Mouse (Mus musculus) gastrocnemius, postnatal 10 days (tissue): ENCODE results near the gene Cep41. TPM values are rescaled to one million over a fixed set of nuclear protein-coding genes. Genes with fewer than 3 reads are reported as not detected.

Source experiments
- DNase-seq: peaks from one replicate; pipeline ENCODE4 v3.0.0; 2021; ENCODE audit warnings: mixed read lengths
- long read RNA-seq, 2 experiments: library from polyadenylated mRNA; stranded (forward); transcript quantifications; one replicate each; pipeline ENCODE4 v2.0.0; 2021
- total RNA-seq, 2 experiments: library from RNA; stranded (reverse); gene quantifications; 2 replicates each; pipeline ENCODE4 v1.2.3; 2021

Cep41 gene
- 1 to 10 TPM; 3.4 to 3.7 TPM for total RNA-seq
- long read RNA-seq, experiment 1, partial matches to known transcripts = 1 of 8 reads
- long read RNA-seq, experiment 1, other reads (novel, unspliced or antisense) = 4 of 8 reads
- long read RNA-seq, experiment 2, partial matches to known transcripts = 0 of 6 reads
- long read RNA-seq, experiment 2, other reads (novel, unspliced or antisense) = 3 of 6 reads

GRCm38 (mm10) chr6:30693350-30693991 lies at the start of gene Cep41:
Cep41 (minus strand) TSS chr6:30693749.
- peak; percentile 94 for DNase-seq

DNA sequence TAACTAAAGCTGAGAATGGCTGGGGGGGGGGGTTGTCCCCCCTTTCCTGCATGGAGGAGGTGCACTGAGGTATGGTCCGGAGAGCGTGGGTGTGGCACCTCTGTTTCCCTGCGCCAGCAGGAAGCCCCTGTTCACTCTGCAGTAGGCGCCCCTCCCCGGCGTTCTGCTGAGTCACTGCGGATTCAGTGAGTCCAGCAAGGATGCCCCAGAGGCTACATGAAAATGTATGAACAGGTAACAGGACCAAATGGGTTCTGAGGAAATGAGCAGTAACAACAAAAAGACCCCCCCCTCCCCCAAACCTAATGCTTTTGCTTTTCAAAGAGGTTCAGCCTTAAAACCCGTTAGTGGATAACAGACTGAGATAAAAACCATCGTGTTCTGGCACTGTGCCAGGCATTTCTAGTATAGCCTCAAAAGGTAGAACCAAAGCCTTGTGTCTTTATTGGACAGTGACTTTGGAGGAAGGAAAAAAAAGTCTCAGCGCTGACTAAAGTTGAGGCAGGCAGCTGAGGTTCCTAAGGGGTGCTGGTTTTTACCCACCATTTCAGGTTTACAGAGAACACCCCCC lies 45.7 kb upstream of the Cep41 start:
- DNase-seq = no peak

- DNase-seq = no peak
Measured at GRCm38 (mm10) chr6:30738464-30739006, 45.0 kb upstream of the Cep41 start.

DNA sequence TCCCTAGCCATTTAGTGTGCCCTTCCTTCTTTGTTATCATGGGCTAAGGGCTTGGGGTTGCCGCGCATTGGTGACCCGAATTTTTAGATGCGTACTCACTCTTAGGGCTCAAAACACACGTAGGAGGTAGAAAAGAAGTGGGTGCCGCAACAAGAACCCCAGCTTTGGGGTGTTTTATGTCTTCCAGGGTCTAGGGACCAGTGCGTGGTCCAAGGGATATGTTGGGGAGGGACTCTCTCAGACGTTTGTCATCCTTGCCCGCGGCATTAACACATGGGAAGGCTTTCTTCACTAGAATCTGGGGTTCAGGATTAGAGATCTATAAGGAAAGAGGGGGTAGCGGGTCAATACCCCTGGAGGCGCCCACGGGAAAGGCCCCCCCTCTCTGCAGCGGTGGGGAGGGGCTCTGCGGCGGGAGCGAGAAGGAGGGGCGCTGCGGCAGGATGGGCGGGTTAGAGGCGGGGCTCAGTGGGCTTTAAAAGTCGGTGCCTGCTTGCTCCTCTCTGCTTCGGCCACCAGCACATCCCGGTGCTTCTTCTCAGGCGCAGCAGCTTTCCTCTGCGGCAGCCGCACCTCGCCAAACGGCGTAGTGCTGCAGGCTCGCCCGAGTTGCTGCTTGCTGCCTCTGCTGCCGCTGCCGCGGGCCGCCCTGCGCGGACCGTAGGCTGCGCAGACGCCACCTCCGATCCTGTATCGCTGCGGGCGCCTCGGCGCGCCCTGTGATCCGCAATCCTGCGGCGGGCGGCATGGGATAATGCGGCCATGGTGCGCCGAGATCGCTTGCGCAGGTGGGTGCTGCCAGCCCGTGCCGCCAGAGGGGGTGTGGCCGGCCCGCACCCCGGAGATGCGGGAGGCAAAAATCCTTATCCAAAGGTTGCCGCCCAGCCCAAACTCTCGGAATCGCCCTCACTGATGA lies 44.3 kb upstream of the Cep41 start:
- DNase-seq = peak; percentile 83

DNA sequence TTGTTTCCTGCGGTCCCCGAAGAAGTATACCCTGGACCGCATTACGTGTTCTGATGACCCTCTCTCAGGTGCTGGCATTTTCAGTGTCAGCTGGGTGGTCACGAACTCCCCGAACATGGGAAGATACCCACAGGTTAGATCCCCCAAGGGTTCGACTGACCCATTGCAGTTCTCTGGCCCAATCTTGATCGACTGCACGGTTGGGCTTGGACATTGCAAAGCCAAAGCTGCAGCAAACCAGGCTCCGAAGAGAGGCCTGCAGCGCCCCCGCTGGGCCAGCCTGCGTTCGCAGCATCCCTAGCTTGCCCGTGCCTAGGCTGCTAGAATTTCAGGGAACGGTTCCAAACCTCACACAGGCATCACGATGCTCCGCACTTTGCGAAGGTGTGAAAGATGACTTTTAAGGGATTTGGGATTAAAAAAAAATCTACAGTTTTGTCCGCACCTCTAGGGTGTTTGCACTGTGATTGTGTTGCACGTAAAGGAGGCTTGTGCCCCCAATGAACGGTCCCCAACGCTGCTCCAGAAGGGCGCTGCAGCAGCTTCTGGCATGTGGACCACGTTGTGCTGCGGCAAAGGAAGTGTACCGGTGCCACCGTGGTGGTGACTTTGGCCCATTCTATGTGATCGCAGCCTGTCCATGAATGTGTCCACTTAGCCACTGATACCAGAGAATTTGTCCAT lies 43.5 kb upstream of the Cep41 start:
- peak; percentile 78 for DNase-seq

DNA sequence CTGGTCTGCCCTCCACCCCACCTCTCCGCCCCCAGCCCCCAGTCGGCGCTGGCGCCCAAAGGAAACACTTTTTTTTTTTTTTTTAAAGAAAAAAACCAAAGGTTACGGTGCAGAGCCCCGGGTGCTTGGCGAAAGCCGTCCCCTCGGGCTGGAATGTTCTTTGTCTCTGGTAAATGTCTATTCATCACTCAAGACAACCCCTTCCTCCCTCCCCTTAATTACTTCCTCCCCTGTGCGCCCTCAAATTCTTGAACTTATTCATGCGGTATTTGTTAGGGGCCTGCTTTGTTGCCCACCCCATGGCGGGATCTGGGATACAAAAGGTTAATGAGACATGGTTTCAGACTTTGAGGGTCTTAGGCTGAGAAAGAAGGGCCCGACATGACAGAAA lies 42.8 kb upstream of the Cep41 start:
- DNase-seq = no peak

GRCm38 (mm10) chr6:30735728-30736371 lies 42.3 kb upstream of the Cep41 start:
- DNase-seq = no peak

DNA sequence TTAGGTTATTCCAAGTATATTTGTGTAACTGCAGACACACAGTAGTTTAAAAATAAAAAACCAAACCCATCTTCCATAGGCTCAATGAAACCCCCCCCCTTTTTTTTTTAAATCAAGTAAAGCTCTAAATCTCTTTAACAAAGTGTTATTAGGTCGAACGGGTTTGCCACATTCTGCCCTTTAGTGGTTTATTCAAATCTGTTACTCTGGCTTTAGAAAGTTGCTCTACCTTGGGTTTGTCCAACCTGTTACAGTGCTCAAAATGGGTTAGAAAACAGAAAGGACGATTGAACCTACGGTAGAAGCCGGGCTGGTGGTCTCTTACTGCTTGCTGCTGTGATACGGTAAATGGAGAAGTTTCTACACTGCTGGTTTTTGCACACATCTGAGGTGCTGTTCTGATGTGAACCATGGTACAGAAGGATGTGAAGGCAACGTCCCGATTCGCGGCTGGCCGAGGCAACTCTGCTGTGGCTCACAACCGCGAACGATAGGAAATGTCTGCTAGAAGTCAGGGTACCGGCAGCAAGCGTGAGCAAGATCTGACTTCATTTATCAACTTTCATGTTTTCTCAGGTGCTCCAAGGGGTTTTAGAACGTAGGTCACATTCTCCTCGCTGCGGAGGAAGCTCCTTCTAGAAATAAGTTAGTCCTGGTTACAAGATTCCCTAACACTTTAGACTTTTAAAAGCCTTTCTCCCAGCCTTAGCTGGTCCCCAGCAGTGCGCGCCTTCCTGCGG lies 41.6 kb upstream of the Cep41 start:
- no peak for DNase-seq

DNA sequence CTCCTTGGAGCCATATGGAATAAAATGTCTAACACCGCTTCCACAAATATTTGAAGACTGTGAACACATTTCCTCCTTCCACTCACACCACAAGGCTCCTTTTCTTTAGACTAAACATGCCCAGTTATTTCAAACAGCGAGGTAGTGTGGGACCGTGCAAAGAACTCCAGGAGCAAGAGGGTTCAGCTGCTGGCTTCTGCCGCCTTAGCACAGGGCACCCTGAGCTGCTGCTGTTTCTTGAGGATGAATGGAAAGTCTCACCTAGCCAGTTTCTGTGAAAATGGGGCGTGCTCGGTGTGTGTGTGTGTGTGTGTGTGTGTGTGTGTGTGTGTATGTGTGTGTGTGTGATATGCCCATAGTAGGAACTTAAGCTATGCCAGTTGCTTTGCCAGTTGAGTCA lies 40.9 kb upstream of the Cep41 start:
- no peak for DNase-seq

DNA sequence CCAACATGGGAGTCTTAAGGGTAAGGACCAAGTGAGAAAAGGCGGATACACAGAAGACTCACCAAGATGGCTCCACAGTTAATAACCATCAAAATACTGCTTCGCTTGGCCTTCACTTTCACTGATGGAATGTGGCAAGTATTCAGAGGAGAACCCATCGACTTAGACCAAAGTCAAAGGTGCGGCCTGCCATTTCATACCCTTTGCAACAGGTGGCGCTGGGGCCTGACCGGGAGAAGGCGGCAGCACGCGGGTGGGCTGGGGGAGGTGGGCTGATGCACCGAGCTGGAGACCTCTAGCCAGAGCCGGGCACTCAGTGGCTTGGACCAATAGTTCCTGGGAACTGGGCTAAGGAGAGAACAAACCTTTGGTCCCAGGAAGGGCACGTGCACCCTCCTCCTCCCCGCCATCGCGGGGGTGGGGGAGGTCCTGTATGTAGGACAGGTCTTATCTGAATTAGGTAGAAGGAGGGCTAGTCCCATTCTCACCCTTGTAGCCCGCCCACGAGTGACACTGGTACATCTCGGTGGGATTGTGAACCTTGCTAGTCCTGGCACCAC lies 39.1 kb upstream of the Cep41 start:
- no peak for DNase-seq

- DNase-seq = no peak
Measured at GRCm38 (mm10) chr6:30730301-30730971, 36.9 kb upstream of the Cep41 start.

DNA sequence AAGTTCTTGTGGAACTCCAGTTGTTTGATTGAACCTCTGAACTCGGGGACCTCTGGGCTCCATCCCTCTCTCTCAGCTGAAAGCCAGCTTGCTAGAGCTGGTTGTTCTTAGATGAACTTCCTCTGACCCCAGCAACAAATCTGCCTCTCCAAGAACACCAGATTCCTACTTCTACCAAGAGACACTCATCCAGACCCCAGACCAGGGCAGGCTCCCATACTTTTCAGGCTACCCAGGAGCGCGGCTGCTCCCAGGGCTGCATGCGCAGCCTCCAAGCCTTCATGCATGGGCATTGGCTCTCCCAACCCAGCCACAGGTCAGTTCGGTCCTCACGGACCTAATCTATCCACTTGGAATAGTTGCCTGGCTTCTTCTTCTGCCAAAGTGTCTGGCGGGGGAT lies 29.8 kb upstream of the Cep41 start, which contains the start of gene Mest:
Gene Mest (plus strand): TSS at position 217 of the 400 bp plus-strand sequence.
- DNase-seq = no peak

DNA sequence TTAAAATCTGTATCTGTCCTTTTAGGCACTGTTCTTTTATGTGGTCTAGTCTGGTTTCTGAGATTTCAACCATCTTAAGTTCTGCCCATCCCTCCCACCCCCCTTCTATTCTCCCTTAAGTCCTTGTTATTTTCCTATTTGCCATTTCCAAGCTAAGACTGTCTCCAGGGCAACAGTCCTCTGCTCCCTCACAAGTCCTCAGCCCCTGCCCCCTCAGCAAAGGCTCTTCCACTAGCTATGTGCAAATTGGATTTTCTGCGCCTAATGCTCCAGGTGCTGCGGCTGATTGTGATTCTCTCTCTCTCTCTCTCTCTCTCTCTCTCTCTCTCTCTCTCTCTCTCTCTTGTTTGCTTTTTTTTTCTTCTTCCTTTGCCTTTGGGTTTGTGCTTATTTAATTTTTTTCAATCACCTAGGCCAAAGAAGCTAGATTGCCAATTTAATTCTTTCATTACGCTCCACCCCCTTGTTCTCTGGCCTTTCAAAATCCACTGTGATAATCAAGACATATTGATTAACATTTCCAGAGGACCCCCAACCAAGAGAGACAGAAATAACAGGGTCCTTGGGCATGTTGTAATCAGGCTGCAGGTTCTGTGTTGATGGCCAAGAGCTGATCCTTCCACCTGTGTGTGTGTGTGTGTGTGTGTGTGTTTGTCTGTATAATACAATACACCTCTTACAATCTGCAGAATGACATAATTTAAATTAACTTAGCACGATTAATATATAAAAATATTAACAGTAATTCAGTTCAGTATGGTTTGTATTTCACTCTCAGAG lies 29.0 kb upstream of the Cep41 start:
- DNase-seq = no peak

DNA sequence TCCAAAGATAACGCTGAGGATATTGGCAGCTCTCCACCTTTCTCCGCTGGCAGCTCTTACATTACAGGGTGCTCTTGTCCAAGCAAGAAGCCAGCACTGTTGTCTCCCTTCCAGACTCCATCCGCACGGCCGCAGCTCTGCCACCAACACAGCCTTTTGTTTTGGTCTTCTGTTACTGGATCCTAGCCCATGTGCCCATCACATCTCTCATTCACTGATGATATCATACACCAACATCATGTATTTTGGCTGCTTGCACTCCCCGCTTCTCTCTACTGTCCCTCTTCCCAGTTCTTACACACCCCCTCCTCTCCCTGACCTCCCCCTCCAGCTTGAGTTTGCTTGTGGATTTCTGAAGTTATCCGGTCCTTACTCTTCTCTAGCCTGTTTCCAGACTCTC lies 23.2 kb upstream of the Cep41 start:
- no peak for DNase-seq

DNA sequence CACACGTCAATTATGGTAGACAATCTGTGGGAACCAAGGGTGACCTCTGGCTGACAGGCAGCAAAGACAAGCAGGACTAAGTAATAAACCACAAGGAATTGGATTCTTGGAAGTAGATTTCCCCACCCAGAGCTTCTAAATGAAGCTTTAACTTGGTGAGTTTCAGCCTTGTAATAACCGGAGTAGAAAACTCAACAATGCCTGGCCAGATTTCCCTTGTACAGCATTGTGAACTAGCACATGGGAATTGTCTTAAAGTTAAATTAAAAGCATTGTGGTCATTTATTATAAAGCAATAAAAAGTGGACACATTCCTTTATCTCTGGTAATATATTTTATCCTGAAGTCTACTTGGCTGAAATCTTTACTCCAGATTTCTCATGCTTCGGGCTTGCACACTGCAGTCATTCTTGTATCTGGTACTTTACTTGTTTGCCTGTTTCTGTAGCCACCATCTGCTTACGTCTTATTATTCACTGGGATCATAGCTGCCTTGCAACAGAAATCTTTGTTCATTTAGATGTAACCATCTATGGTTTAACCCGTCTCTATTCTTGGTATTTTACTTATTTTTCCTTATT lies 21.4 kb upstream of the Cep41 start:
- DNase-seq = no peak

DNA sequence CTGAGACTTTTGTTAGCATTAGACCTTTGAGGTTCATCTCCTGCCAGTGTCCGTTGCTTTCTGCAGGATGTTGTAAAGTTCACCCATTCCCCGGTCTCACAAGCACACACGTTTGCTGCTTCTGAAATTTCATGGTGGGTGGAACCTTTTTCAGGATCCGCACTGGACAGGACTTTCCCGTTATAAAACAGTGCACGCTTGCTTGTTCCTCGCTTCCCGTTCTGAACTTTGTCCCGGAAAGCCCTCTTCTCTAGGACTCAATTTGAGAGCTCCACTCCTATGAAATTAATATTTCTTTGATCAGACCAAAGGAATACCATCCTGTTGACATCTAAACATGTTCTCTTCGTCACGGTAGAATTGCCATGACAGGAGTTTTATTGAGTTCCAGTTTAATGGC lies 20.3 kb upstream of the Cep41 start:
- no peak for DNase-seq

DNA sequence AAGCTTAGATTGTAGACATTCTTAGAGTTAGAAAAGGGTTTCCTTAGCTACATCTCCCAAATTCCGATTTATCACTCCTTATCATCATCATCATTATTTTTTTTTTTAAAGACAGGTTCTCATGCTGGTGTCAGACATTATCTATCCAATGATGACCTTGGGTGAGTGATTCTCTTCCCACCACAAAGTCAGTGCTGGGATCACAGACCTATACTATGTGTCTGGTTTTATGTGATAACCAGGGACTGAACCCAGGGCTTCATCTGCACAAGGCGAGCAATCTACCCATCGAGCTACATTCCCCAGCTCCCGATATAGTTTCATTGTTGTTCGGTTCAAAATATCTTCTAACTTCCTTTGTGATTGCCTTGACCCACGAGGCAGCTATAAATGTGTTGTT lies 19.9 kb upstream of the Cep41 start:
- DNase-seq = no peak

- DNase-seq = no peak
Measured at GRCm38 (mm10) chr6:30712484-30712883, 18.9 kb upstream of the Cep41 start.

GRCm38 (mm10) chr6:30711365-30711763 lies 17.8 kb upstream of the Cep41 start:
- DNase-seq = no peak
